Mouse (Mus musculus): ENCODE results near the gene Edn2.

The Edn2 gene

GRCm38 (mm10) chr4:120153736-120154135 lies 7.3 kb upstream of the Edn2 start:
- DNase-seq (ENCODE audit: low spot score in 2 of 2) = no peak

DNA sequence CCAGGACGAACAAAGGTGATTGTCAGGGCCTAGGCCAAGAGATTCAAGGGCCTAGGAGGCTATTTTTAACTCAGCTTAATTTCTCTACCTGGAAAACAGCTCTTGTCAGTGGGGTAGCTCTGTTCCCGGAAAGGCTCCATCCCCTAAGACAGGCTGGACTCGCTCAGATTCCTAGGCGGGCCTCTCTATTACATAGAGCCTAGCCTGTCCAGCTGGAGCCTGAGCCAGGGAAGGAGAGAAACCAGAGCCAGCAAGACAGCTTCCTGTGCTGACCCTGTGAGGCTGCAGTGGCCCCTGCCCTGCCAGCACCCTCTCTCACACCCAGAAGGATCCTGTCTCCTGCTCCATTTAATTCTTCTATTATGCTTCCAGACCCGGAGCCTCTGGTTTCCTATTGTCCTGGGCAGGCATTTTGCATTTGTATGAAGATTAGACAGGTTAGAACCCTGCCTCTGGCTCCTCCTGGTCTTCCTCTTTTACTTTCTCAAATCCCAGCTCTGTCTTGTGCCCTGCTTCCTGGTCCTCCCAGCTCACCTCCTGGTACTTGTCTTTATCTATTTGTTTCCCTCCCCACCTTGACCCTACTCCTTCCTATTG lies 2.2 kb upstream of the Edn2 start:
- DNase-seq (ENCODE audit: low spot score in 2 of 2) = no peak

DNA sequence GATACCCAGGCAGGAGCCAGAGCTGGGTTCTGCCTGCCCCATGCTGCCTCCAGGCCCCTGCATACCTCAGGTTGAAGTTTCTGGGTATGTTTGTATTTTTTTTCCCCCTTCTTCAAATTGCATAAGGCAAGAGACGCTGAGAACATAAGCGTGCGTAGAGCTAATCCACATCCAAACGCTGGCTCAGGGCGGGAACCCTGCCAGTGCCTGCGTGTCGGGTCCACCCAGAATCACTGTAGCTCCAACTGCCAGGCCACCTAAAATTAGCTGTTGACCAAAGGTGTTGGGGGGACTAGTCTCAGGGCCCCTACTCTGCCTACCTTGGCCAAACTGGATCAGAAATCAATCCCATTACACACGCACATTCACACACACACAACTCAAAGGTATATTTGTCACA lies 1.6 kb downstream of the Edn2 start:
- no peak for DNase-seq (ENCODE audit: low spot score in 2 of 2)

DNA sequence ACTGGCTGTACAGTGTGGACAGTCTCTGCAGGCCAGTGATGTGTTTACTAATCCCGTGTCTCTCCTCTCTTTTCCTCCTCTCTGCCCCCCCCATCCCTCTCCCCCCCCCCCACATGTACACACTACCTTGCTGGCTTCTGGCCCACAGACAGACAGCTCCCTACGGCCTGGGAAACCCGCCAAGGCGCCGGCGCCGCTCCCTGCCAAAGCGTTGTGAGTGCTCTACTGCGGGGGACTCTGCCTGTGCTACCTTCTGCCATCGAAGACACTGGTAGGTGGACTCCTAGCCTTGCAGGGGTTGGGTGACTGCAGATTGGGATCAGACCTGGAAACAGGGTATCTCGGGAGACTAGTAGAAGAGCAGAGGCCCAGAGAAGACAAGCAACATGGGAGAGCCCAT lies 2.2 kb downstream of the Edn2 start:
- DNase-seq (ENCODE audit: low spot score in 2 of 2) = peak; percentile 45 to 54

GRCm38 (mm10) chr4:120164316-120164715 lies 3.3 kb downstream of the Edn2 start:
- no peak for DNase-seq (ENCODE audit: low spot score in 2 of 2)

- no peak for DNase-seq (ENCODE audit: low spot score in 2 of 2)
Measured at GRCm38 (mm10) chr4:120167778-120168177, 6.8 kb downstream of the Edn2 start.

DNA sequence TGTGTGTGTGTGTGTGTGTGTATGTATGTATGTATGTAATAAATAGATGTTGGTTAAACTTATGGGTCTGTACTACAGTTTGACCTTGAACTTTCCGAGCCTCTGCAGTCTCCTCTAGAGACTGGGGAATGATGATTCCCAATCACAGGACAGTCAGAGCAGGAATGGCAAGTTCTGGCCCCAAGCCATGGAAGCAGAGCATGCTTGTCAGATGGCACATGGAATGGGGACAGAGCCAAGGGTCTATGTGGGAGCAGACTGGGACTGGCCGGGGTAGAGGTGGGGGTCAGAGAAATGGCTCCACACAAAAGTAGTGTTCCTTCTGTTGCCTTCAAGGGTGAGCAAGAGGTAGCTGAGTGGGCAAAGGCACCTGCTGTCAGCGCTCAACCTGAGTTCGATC lies 7.3 kb downstream of the Edn2 start:
- no peak for DNase-seq (ENCODE audit: low spot score in 2 of 2)

DNA sequence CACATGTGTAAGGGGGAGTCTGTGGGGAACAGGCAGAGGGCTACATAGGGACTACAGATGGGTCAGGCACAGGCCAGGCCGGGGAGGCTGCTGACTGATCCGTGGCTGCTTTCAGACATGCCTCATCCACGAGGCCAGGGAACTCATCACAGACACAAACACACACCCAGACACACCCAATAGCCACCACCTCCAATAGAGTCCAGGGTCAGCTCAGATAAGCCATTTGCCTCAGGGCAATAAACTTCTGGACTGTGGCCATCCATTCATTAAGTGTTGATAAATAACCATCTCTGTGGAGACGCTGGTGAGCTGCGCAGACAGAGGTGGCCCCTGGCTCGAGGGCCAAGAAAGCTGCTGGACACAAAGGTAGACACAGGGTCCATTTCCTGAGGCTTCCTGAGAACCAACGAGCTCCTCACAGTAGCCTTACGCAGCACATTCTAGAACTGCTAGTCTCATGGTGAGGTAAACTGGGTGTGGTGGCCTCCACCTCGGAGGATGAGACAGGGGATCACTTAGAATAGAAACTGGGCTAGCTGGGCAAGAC lies 9.5 kb downstream of the Edn2 start:
- DNase-seq (ENCODE audit: low spot score in 2 of 2) = no peak

- no peak for DNase-seq (ENCODE audit: low spot score in 2 of 2)
Measured at GRCm38 (mm10) chr4:120172050-120172684, 11.2 kb downstream of the Edn2 start.

- no peak for DNase-seq (ENCODE audit: low spot score in 2 of 2)
Measured at GRCm38 (mm10) chr4:120179123-120179522, 18.1 kb downstream of the Edn2 start.

GRCm38 (mm10) chr4:120180535-120180934 lies 19.5 kb downstream of the Edn2 start:
- DNase-seq (ENCODE audit: low spot score in 2 of 2) = no peak

- no peak for DNase-seq (ENCODE audit: low spot score in 2 of 2)
Measured at GRCm38 (mm10) chr4:120184374-120184991, 23.5 kb downstream of the Edn2 start.

DNA sequence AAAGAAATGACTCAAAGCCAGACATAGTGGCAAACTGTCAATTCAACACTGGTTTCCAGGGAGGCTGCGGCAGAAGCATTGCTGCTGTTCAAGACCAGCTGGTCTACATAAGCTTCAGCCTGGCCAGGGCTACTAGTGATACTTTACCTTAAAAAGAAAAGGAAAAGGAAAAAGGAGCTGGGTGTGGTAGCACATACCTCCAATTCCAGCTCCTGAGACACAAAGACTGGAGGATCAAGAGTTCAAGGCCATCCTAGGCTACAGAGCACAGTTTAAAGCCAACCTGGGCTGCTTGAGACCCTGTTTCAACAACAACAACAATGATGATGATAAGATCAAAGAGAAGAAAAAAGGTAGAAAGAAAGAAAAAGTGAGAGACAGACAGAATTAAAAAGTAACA lies 25.4 kb downstream of the Edn2 start:
- DNase-seq (ENCODE audit: low spot score in 2 of 2) = no peak

DNA sequence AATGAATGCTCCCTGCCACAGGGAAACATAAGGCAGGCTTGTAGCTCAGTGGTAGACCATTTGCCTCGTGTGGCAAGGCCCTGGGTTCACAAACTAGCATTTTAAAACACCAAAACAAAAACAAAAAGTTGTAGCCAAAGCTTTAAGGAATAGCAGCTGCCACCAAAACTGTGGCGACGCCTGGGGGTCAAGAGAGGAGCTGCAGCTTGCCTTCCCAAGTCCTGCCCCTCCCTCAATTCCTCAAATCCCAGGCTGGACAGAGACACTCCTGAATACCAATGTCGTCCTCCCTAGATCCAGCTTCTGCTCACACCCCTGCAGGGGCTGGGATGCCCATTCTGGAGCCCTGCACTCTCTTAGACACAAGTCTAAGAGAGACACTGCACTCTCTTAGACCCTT lies 25.9 kb downstream of the Edn2 start:
- DNase-seq (ENCODE audit: low spot score in 2 of 2) = no peak

GRCm38 (mm10) chr4:120188204-120188603 lies 27.2 kb downstream of the Edn2 start:
- no peak for DNase-seq (ENCODE audit: low spot score in 2 of 2)

DNA sequence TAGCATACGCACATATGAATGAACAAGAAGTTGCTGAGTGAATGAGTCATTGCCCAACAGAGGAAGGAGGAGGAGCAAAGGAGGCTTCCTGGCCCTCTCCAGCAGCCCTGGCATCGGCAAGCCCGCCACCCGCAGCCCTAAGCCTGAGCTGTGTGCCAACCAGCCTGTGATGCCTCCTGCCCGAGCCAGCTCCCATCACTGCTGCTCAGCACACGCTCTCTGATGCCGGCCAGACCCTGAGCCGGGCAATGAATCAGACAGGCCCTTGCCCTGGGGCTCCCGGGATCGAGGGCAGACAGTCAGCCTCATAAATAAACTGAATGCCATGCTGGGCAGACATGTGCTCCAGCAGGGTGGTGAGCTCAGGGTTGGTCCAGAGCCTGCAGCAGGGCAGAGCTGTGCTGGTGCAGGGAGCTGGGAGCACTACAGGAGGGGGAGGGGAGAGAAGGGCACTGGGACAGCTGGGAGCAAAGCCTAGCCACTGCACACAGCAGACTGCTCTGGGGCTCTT lies 27.7 kb downstream of the Edn2 start:
- DNase-seq (ENCODE audit: low spot score in 2 of 2) = peak; percentile 64 to 73

- DNase-seq (ENCODE audit: low spot score in 2 of 2) = peak; percentile 28 to 49
Measured at GRCm38 (mm10) chr4:120189941-120190340, 28.9 kb downstream of the Edn2 start.

DNA sequence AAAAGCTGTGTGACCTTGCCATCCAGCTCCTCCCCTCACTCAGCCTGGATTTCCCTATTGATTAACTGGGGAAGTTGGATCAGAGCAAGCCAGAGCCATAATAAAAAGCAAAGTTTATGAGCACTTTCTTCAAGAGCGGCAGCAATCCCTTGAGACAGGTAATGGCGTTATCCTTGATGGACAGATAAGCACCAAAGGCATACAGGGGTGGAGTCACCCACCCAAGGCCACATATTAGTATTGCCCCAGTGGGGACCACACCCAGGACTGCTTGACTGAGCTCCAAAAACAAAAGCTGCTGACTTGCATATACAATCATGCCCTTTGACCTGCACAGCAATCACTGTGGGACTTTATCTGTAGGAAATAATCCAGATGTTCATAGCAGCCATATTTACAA lies 31.0 kb downstream of the Edn2 start:
- DNase-seq (ENCODE audit: low spot score in 2 of 2) = no peak

DNA sequence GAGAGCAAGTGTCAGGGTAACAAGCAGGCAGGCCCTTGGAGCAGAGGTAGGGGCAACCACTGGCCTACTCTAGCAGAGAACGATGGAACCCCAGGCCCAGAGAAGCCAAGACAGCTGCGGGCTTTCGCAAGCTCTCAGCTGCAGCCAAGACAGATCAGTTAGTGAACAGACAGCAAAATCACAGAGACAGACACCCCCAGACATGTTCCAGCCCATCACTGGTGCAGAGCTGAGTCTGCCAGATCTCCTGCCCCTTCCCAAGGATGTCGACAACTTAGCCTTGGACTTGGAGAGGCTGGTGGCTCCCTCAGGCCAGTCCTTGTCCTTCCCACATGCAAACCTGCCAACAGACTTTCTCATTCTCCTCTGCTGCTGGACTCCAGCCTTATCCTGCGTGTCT lies 33.0 kb downstream of the Edn2 start:
- no peak for DNase-seq (ENCODE audit: low spot score in 2 of 2)

- DNase-seq (ENCODE audit: low spot score in 2 of 2) = no peak
Measured at GRCm38 (mm10) chr4:120194965-120195364, 34.0 kb downstream of the Edn2 start.

GRCm38 (mm10) chr4:120199184-120199885 lies 38.3 kb downstream of the Edn2 start:
- no peak for DNase-seq (ENCODE audit: low spot score in 2 of 2)

DNA sequence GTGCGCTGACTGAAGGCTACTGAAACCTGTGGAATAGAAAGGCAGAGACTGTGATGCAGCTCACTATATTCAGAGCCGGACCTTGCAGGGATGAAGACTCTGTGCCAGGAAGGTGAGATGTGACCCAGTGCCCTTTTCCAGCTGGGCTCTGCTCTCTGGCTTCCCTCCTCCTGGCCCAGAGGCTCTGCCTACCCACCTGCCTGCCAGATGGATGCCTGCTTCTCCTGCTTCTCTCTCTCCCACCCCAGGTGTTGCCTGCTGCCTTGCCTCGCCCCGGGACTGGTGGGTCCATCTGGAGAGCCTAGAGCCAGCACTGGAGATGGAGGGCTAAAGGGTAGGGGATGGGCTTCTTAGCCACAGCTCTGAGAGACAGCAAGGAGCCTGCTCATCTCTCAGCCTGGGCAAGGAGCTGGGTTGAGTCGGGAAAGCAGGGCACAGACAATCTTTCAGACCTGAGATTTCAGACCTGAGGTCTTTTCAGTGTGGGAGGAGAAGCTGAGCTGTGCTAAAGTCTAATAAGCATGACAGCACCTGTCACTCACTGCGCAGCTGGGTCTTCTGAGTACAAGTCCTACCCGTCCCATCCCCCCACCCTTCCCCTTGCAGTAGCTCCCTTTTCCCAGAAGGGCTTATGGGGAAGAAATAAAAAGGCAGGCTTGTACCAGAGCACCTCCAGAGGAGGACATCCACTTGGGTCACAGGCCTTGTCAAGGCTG lies 39.7 kb downstream of the Edn2 start:
- no peak for DNase-seq (ENCODE audit: low spot score in 2 of 2)
